Mouse (Mus musculus) brain, embryonic 14.5 days (tissue): ENCODE measurements around the gene Csnk1g2. TPM values are rescaled to one million over a fixed set of nuclear protein-coding genes. Genes with fewer than 3 reads are reported as not detected.

Source experiments
- DNase-seq: peaks from one replicate; pipeline ENCODE4 v3.0.0-alpha.2; 2011; ENCODE audit warnings: low read depth
- CTCF ChIP-seq: fragments of 200-500 bp; IDR thresholded peaks from 2 replicates; pipeline ENCODE4 v1.5.1; 2012; ENCODE audit warnings: inconsistent platforms, mild to moderate bottlenecking, moderate library complexity, borderline replicate concordance; ENCODE audit not compliant: insufficient read depth, insufficient read length; ENCODE audit errors: extremely low read depth
- POLR2A ChIP-seq: fragments of 200-500 bp; IDR thresholded peaks from 2 replicates; pipeline ENCODE4 v1.6.1; 2012; ENCODE audit warnings: mild to moderate bottlenecking, inconsistent platforms, borderline replicate concordance; ENCODE audit not compliant: poor library complexity, insufficient read depth, insufficient read length, severe bottlenecking; ENCODE audit errors: extremely low read depth
- polyA plus RNA-seq: library from polyadenylated mRNA; depleted of rRNA; stranded (reverse); fragments of >200 nt; gene quantifications from 2 replicates; pipeline ENCODE4 v1.2.3, GENCODE M21; 2012; rRNA removed

Csnk1g2 gene
- polyA plus RNA-seq, 1 experiment = 213 TPM

GRCm38 (mm10) chr10:80684984-80685383 is 62.3 kb downstream of the Csnk1g2 start:
- TF ChIP-seq CTCF = no peak
- no peak for TF ChIP-seq POLR2A
- DNase-seq = no peak

- no peak for TF ChIP-seq CTCF
- no peak for DNase-seq
These were observed 64.0 kb downstream of the Csnk1g2 start for GRCm38 (mm10) chr10:80686617-80687016.

- DNase-seq = peak; percentile 79
- no peak for TF ChIP-seq POLR2A
- peak; percentile 62 for TF ChIP-seq CTCF
These were observed 65.2 kb downstream of the Csnk1g2 start for GRCm38 (mm10) chr10:80687850-80688249.

Other genes starting within 250 kb of the Csnk1g2 start
- 112 and 115 TPM in 2 replicates for gene Mex3d, start 235.2 kb upstream of the Csnk1g2 start, polyA plus RNA-seq
- 265 and 292 TPM in 2 replicates for gene Mbd3, start 223.3 kb upstream of the Csnk1g2 start, polyA plus RNA-seq
- gene Uqcr11, start 216.0 kb upstream of the Csnk1g2 start, polyA plus RNA-seq = 597 and 852 TPM in 2 replicates
- 128 and 138 TPM in 2 replicates for gene Tcf3, start 189.2 kb upstream of the Csnk1g2 start, polyA plus RNA-seq
- 5.0 and 10.9 TPM in 2 replicates for gene Onecut3, start 128.0 kb upstream of the Csnk1g2 start, polyA plus RNA-seq
- gene Atp8b3, start 83.7 kb upstream of the Csnk1g2 start, polyA plus RNA-seq = 0.76 and 0.86 TPM in 2 replicates
- 59.9 and 72.0 TPM in 2 replicates for gene Rexo1, start 61.3 kb upstream of the Csnk1g2 start, polyA plus RNA-seq
- gene Klf16, start 45.5 kb upstream of the Csnk1g2 start, polyA plus RNA-seq = 12.2 and 15.9 TPM in 2 replicates
- 170 and 188 TPM in 2 replicates for gene Abhd17a, start 32.5 kb upstream of the Csnk1g2 start, polyA plus RNA-seq
- gene Scamp4, start 20.0 kb upstream of the Csnk1g2 start, polyA plus RNA-seq = 62.0 and 62.5 TPM in 2 replicates
- 12.7 and 17.3 TPM in 2 replicates for gene Adat3, start 20.0 kb upstream of the Csnk1g2 start, polyA plus RNA-seq
- gene Gm49322, start 16.8 kb upstream of the Csnk1g2 start, polyA plus RNA-seq = 4.2 and 4.5 TPM in 2 replicates
- gene Btbd2, start 34.2 kb downstream of the Csnk1g2 start, polyA plus RNA-seq = 91.9 and 113 TPM in 2 replicates
- gene Mknk2, start 55.3 kb downstream of the Csnk1g2 start, polyA plus RNA-seq = 96.9 and 115 TPM in 2 replicates
- gene Mob3a, start 79.1 kb downstream of the Csnk1g2 start, polyA plus RNA-seq = 36.9 and 47.3 TPM in 2 replicates
- gene Izumo4, start 79.3 kb downstream of the Csnk1g2 start, polyA plus RNA-seq = 47.6 and 70.2 TPM in 2 replicates
- gene Ap3d1, start 119.4 kb downstream of the Csnk1g2 start, polyA plus RNA-seq = 155 and 176 TPM in 2 replicates
- gene Dot1l, start 132.4 kb downstream of the Csnk1g2 start, polyA plus RNA-seq = 36.1 and 77.6 TPM in 2 replicates
- gene Sf3a2, start 175.4 kb downstream of the Csnk1g2 start, polyA plus RNA-seq = 76.3 and 77.0 TPM in 2 replicates
- gene Plekhj1, start 175.8 kb downstream of the Csnk1g2 start, polyA plus RNA-seq = 88.7 and 125 TPM in 2 replicates
- 1.7 and 2.1 TPM in 2 replicates for gene Amh, start 182.4 kb downstream of the Csnk1g2 start, polyA plus RNA-seq
- 0.21 and 0.45 TPM in 2 replicates for gene Jsrp1, start 190.7 kb downstream of the Csnk1g2 start, polyA plus RNA-seq
- 685 and 1,025 TPM in 2 replicates for gene Oaz1, start 203.8 kb downstream of the Csnk1g2 start, polyA plus RNA-seq
- 5.2 and 7.7 TPM in 2 replicates for gene Lingo3, start 221.2 kb downstream of the Csnk1g2 start, polyA plus RNA-seq
- gene Lsm7, start 232.4 kb downstream of the Csnk1g2 start, polyA plus RNA-seq = 278 and 393 TPM in 2 replicates
- gene Sppl2b, start 232.4 kb downstream of the Csnk1g2 start, polyA plus RNA-seq = 110 and 134 TPM in 2 replicates
- gene Tmprss9, start 249.0 kb downstream of the Csnk1g2 start, polyA plus RNA-seq = 0.22 and 0.26 TPM in 2 replicates